Mouse (Mus musculus) ovary, adult 10 weeks (tissue): Measurements from ENCODE around the gene Stx7. TPM values are rescaled to one million over a fixed set of nuclear protein-coding genes. Genes with fewer than 3 reads are reported as not detected.

Experiments
- polyA plus RNA-seq: library from polyadenylated mRNA; stranded (reverse); fragments of 350-450 nt; fragmentation: Illumina TruSeq; extraction: RNeasy Lipid Tissue Mini Kit (QIAGEN cat#74804); gene quantifications from one replicate; pipeline ENCODE4 v1.2.3, GENCODE M21; 2014

Gene Stx7
- polyA plus RNA-seq: 158 TPM

DNA sequence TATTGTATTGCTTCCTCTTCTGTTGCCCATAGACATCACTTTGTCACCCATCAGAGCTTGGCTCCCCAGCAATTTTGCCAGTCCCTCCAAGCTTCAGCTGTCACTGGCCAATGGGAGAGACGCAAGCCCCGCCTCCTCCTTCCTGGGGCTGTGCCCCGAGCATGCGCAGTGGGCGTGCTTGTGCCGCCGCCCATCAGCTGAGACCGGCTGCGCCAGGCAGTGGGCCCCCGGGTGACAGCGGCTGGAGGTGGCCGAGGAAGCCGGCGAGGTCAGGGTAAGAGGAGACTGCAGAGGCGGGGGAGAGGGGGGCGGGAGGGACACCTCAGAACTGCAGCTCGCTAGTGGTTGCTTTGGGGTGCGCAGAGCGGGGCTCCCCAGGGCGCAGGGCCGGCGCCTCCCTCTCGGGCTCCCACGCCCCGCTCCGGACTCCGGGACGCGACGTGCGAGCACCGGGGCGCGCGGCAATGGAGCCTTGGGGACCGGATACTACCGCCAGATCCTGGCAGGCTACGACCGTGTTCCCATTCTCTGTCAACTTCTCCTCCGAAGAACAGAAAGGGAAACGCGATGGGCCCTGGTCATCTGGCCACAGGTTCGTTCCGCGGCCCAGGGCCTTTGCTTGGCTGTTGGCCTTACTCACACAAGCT lies at the start of gene Stx7:
Stx7 (plus strand) TSS at position 168 of the 647 bp plus-strand sequence.

DNA sequence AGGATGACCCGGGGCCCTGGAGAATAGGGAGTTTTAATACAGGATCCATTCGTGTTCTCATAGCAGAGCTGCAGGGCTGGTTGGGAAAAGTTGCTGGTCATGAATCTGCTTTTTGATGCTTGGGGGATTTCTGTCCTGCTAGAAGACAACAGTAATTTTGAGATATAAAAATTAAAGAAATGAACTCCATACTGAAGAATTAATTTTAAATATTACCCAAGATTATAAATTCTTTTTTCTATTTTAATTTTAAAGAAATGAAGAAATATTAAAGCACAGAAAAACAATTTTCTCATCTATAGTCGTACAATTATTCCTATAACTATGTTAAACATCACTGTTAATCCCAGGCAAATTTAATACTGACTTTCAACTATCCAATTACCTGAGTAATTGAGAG lies 47.3 kb upstream of the Stx7 start, which contains the start of gene Taar8c:
Taar8c (minus strand) TSS at position 101 of the 400 bp plus-strand sequence.

DNA sequence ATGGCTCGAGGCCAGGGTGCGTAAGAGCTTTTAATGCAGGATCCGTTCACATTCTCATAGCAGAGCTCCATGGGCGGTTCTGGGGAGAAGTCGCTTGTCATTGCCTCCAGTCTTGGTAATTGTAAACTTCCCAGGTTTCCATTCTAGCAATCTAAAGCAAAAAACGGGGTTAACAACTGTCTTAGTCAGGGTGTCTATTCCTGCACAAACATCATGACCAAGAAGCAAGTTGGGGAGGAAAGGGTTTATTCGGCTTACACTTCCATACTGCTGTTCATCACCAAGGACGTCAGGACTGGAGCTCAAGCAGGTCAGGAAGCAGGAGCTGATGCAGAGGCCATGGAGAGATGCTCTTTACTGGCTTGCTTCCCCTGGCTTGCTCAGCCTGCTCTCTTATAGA lies 39.7 kb upstream of the Stx7 start, which contains the start of gene Taar9:
Taar9 (minus strand) TSS at position 101 of the 400 bp plus-strand sequence.

DNA sequence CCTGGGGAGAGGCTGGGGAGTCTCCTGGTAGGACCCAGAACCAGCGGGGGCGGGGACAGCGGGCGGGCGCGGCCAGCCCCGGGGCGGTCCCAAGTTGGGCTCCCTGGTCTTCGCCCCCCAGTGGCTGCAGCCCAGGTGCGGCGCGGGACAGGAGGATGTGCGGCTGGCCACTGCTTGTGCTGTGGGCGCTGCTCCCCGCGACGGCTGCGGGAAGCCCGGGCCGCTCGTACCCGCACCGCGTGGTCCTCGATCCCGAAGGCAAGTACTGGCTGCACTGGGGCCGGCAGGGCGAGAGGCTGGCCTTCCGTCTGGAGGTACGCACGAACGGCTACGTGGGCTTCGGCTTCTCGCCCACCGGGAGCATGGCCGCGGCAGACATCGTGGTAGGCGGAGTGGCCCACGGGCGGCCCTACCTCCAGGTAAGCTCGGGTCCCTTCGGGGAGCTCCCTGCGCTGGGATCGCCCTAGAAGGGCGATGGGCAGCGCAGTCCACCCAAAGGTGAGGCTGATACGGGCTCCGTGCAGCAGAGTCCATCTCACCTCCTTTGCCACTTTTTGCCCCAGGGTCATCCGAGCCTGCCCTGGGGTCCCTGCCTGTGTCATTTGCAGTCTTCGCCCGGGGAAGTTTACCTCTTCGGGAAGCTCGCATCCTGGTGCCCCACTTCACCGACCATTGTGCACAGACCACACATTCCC lies 74.5 kb downstream of the Stx7 start, which contains the start of gene Moxd1:
Moxd1 (plus strand) TSS at position 69 of the 695 bp plus-strand sequence.

Other genes with a start within 250 kb of the Stx7 start
- not detected for gene Taar1, start 228.9 kb upstream of the Stx7 start, polyA plus RNA-seq
- gene Taar2, start 210.7 kb upstream of the Stx7 start, polyA plus RNA-seq: not detected
- gene Taar3, start 199.7 kb upstream of the Stx7 start, polyA plus RNA-seq: not detected
- gene Taar4, start 188.8 kb upstream of the Stx7 start, polyA plus RNA-seq: not detected
- not detected for gene Taar5, start 178.6 kb upstream of the Stx7 start, polyA plus RNA-seq
- gene Taar6, start 163.7 kb upstream of the Stx7 start, polyA plus RNA-seq: not detected
- gene Taar7a, start 155.8 kb upstream of the Stx7 start, polyA plus RNA-seq: not detected
- not detected for gene Taar7b, start 149.4 kb upstream of the Stx7 start, polyA plus RNA-seq
- gene Taar7d, start 122.1 kb upstream of the Stx7 start, polyA plus RNA-seq: not detected
- gene Taar7e, start 111.7 kb upstream of the Stx7 start, polyA plus RNA-seq: not detected
- gene Taar7f, start 99.8 kb upstream of the Stx7 start, polyA plus RNA-seq: not detected
- not detected for gene Taar8a, start 72.8 kb upstream of the Stx7 start, polyA plus RNA-seq
- gene Taar8b, start 57.0 kb upstream of the Stx7 start, polyA plus RNA-seq: not detected
- gene Taar8c, start 47.4 kb upstream of the Stx7 start, polyA plus RNA-seq: not detected
- gene Taar9, start 39.8 kb upstream of the Stx7 start, polyA plus RNA-seq: not detected
- gene Moxd1, start 74.2 kb downstream of the Stx7 start, polyA plus RNA-seq: 11.5 TPM